Mouse (Mus musculus): Measurements from ENCODE around the gene Prss54. TPM values are rescaled to one million over a fixed set of nuclear protein-coding genes. Genes with fewer than 3 reads are reported as not detected.

Gene Prss54
- polyA plus RNA-seq, 1 experiment from 2014 or later = not detected

DNA sequence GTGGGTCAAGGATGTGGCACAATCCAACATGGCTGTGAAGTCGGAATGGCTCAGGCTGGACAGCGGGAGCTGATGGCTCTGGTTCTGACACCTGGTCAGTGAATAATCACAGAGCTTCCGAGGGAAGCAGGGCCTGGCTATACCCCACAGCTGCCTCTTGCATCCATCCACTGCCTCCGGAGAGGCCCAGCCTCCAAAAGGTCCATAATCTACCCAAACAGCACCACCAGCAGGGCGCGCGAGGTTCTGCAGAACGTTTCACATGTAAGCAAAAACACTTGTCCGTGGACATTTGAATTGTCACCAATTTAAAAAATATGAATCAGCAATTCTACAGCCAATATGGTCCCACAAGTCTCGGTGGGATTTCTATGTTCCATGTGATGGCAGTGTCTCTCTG, 13.1 kb upstream of the Prss54 start:
- H3K27me3 ChIP-seq (ENCODE audit: control insufficient read depth, insufficient read depth, low read length) = no peaks in the 10 kb centered on the region
- no peak overlapping the region for H3K27ac ChIP-seq (ENCODE audit: low read length)
- no peaks in the 10 kb centered on the region for H3K9me3 ChIP-seq (ENCODE audit: control insufficient read depth, low read depth, low read length)
- 57% methylated on average over 10 of the region's 10 CpGs for WGBS
- no peaks in the 10 kb centered on the region for H3K4me1 ChIP-seq (ENCODE audit: control insufficient read depth, insufficient read depth, low read length)
- ATAC-seq (ENCODE audit: insufficient number of reproducible peaks, insufficient read depth, low FRiP score, low read depth) = no peak
- H3K4me3 ChIP-seq (ENCODE audit: low read depth, low read length) = no peak overlapping the region
- no peak overlapping the region for H3K4me2 ChIP-seq (replicated peaks; ENCODE audit: low read depth, low read length)
- H3K36me3 ChIP-seq (ENCODE audit: control insufficient read depth, insufficient read depth, low read length) = no peaks in the 10 kb centered on the region
- no peak overlapping the region for H3K9ac ChIP-seq (replicated peaks; ENCODE audit: low read depth, low read length)

DNA sequence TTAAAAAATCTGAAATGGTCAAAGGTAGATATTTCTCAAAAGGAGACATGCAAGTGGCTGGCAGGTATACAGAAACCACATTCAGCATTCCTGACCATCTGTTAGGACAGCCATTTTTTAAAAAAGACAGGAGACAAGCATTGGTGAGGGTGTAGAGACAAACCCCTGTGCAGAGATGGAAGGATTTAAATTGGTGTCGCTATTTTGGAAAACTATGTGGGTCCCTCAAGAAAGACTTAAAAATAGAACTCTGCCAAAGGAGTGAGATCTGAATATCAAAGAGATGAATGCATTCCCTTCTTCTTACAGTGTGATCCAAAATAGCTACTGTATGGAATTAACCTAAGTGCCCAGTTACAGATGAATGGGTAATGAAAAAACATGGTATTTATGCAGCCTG, 11.2 kb upstream of the Prss54 start:
- Histone ChIP-seq H3K27me3 (ENCODE audit: control insufficient read depth, insufficient read depth, low read length) (no peaks in the 10 kb centered on the region), H3K27ac (ENCODE audit: low read length) (no peak overlapping the region), H3K4me2 (replicated peaks; ENCODE audit: low read depth, low read length) (no peak overlapping the region), H3K9ac (replicated peaks; ENCODE audit: low read depth, low read length) (no peak overlapping the region), H3K9me3 (ENCODE audit: control insufficient read depth, low read depth, low read length) (no peaks in the 10 kb centered on the region), H3K4me1 (ENCODE audit: control insufficient read depth, insufficient read depth, low read length) (no peaks in the 10 kb centered on the region), H3K36me3 (ENCODE audit: control insufficient read depth, insufficient read depth, low read length) (no peaks in the 10 kb centered on the region), H3K4me3 (ENCODE audit: low read depth, low read length) (no peak overlapping the region)
- ATAC-seq (ENCODE audit: insufficient number of reproducible peaks, insufficient read depth, low FRiP score, low read depth) = no peak
- 76% methylated on average over 1 of the region's 1 CpGs for WGBS

DNA sequence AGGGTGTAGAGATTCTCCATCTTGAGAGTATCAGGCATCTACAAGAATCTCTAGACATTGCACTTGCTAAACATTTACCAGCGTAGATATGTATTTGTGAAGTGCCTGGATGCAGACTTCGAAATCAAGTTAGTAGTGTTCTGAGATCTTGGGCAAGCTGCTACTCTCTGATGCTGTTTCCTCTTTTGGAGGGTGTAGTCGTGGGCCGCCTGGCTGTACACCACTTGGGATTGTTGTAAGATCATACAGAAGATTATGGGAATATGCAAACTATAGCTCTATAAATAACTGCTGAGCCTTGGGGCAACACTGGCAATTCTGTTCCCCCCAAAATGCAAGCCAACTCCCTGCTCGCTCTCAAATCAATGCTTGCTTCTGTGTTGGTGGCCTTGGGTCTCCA, 3.0 kb downstream of the Prss54 start:
- no peaks in the 10 kb centered on the region for H3K27me3 ChIP-seq (ENCODE audit: control insufficient read depth, insufficient read depth, low read length)
- no peak for ATAC-seq (ENCODE audit: insufficient number of reproducible peaks, insufficient read depth, low FRiP score, low read depth)
- peaks cover 4% of the 10 kb centered on the region; the same call in 1 of the 2 replicates for H3K9me3 ChIP-seq (ENCODE audit: control insufficient read depth, low read depth, low read length)
- no peaks in the 10 kb centered on the region for H3K4me1 ChIP-seq (ENCODE audit: control insufficient read depth, insufficient read depth, low read length)
- H3K4me3 ChIP-seq (ENCODE audit: low read depth, low read length) = no peak overlapping the region
- H3K27ac ChIP-seq (ENCODE audit: low read length) = no peak overlapping the region
- H3K36me3 ChIP-seq (ENCODE audit: control insufficient read depth, insufficient read depth, low read length) = no peaks in the 10 kb centered on the region
- H3K9ac ChIP-seq (replicated peaks; ENCODE audit: low read depth, low read length) = no peak overlapping the region
- no peak overlapping the region for H3K4me2 ChIP-seq (replicated peaks; ENCODE audit: low read depth, low read length)
- 86% methylated on average over 5 of the region's 5 CpGs for WGBS

DNA sequence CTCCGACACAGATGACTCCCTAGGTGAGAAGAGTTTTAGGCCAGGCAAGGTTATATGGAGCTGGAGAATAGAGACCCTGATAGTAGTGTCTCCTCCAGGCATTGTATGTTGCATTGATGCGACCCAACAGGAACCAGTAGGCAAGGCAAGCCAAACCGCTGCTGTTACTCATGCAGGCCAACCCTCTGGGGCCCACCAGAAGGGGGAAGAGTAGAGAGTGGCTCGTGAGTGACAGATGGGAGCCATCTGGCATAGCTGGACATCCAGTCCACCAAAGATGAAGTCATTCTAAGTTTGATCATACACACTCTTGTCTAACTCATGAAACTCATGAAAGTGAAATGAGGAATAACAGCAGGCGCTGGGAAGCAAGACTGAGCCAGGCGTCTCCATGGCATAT, 9.3 kb downstream of the Prss54 start:
- WGBS = 73% methylated on average over 6 of the region's 6 CpGs
- ATAC-seq (ENCODE audit: insufficient number of reproducible peaks, insufficient read depth, low FRiP score, low read depth) = no peak
- no peak overlapping the region for H3K27ac ChIP-seq (ENCODE audit: low read length)
- peaks cover 4% of the 10 kb centered on the region; the same call in 1 of the 2 replicates for H3K9me3 ChIP-seq (ENCODE audit: control insufficient read depth, low read depth, low read length)
- H3K9ac ChIP-seq (replicated peaks; ENCODE audit: low read depth, low read length) = no peak overlapping the region
- no peaks in the 10 kb centered on the region for H3K27me3 ChIP-seq (ENCODE audit: control insufficient read depth, insufficient read depth, low read length)
- H3K4me1 ChIP-seq (ENCODE audit: control insufficient read depth, insufficient read depth, low read length) = no peaks in the 10 kb centered on the region
- H3K36me3 ChIP-seq (ENCODE audit: control insufficient read depth, insufficient read depth, low read length) = no peaks in the 10 kb centered on the region
- H3K4me3 ChIP-seq (ENCODE audit: low read depth, low read length) = no peak overlapping the region
- no peak overlapping the region for H3K4me2 ChIP-seq (replicated peaks; ENCODE audit: low read depth, low read length)

DNA sequence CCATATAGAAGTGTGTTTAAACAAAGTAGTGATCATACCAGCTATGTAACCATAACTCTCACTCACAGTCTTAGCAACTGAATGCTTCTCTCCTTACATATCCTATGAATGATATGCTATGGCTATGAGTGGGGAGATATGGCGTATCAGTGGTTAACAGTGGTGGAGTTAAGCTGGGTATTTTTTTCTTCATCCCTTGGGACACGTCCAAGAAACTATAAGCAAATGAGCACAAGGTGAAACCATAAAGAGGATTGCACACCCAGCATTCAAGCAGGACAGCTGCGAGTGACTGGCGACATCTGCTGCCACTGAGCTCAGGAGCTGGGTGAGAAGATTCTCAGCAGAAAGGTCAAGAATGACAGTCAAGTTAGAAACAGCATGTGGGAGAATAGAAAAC, 9.9 kb downstream of the Prss54 start:
- ATAC-seq (ENCODE audit: insufficient number of reproducible peaks, insufficient read depth, low FRiP score, low read depth) = no peak
- H3K4me2 ChIP-seq (replicated peaks; ENCODE audit: low read depth, low read length) = no peak overlapping the region
- WGBS = 51% methylated on average over 4 of the region's 4 CpGs
- no peak overlapping the region for H3K9ac ChIP-seq (replicated peaks; ENCODE audit: low read depth, low read length)
- no peak overlapping the region for H3K27ac ChIP-seq (ENCODE audit: low read length)
- H3K4me3 ChIP-seq (ENCODE audit: low read depth, low read length) = no peak overlapping the region
- no peaks in the 10 kb centered on the region for H3K4me1 ChIP-seq (ENCODE audit: control insufficient read depth, insufficient read depth, low read length)
- no peaks in the 10 kb centered on the region for H3K27me3 ChIP-seq (ENCODE audit: control insufficient read depth, insufficient read depth, low read length)
- H3K9me3 ChIP-seq (ENCODE audit: control insufficient read depth, low read depth, low read length) = peaks cover 4% of the 10 kb centered on the region; the same call in 1 of the 2 replicates
- H3K36me3 ChIP-seq (ENCODE audit: control insufficient read depth, insufficient read depth, low read length) = no peaks in the 10 kb centered on the region

DNA sequence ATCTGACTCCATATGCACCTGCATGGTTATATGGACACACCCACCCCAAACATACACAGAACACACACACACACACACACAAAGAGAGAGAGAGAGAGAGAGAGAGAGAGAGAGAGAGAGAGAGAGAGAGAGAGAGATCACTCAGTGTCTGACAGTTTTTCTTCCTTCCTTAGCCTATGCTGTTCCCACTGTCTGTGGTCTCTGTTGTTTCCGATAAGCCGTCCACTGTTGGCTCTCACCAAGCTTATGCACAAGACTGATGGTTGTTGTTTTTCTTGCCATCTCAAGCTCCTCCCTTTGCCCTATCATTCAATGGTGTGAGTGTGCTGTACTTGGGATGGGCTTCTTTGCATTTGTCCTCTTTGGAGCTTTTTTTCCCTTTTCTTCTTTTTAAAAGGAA, 20.2 kb downstream of the Prss54 start:
- Histone ChIP-seq H3K4me3 (ENCODE audit: low read depth, low read length) (no peak overlapping the region), H3K27ac (ENCODE audit: low read length) (no peak overlapping the region), H3K9ac (replicated peaks; ENCODE audit: low read depth, low read length) (no peak overlapping the region), H3K27me3 (ENCODE audit: control insufficient read depth, insufficient read depth, low read length) (no peaks in the 10 kb centered on the region), H3K36me3 (ENCODE audit: control insufficient read depth, insufficient read depth, low read length) (no peaks in the 10 kb centered on the region), H3K9me3 (ENCODE audit: control insufficient read depth, low read depth, low read length) (no peaks in the 10 kb centered on the region), H3K4me2 (replicated peaks; ENCODE audit: low read depth, low read length) (no peak overlapping the region), H3K4me1 (ENCODE audit: control insufficient read depth, insufficient read depth, low read length) (no peaks in the 10 kb centered on the region)
- 89% methylated on average over 2 of the region's 2 CpGs for WGBS
- no peak for ATAC-seq (ENCODE audit: insufficient number of reproducible peaks, insufficient read depth, low FRiP score, low read depth)

DNA sequence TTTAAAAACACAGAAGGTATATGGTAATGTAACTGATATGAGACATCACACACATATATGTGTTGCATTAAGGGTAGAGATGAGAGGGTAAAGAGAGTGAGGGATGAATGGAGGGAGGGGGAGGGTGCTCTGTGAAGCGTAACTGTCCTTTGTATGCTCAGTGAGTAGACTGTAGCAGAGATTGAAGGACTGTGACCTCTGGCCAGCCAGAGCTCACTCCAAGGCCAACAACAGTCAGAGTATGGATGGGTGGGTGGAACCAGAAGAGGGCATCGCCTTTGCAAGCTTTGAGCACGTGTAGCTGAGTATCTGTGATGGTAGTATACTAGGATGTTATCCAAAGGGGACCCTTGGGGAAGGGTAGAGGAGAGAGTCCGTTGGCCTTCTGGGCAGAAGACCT, 24.6 kb downstream of the Prss54 start:
- no peaks in the 10 kb centered on the region for H3K4me1 ChIP-seq (ENCODE audit: control insufficient read depth, insufficient read depth, low read length)
- no peak for ATAC-seq (ENCODE audit: insufficient number of reproducible peaks, insufficient read depth, low FRiP score, low read depth)
- 74% methylated on average over 4 of the region's 4 CpGs for WGBS

DNA sequence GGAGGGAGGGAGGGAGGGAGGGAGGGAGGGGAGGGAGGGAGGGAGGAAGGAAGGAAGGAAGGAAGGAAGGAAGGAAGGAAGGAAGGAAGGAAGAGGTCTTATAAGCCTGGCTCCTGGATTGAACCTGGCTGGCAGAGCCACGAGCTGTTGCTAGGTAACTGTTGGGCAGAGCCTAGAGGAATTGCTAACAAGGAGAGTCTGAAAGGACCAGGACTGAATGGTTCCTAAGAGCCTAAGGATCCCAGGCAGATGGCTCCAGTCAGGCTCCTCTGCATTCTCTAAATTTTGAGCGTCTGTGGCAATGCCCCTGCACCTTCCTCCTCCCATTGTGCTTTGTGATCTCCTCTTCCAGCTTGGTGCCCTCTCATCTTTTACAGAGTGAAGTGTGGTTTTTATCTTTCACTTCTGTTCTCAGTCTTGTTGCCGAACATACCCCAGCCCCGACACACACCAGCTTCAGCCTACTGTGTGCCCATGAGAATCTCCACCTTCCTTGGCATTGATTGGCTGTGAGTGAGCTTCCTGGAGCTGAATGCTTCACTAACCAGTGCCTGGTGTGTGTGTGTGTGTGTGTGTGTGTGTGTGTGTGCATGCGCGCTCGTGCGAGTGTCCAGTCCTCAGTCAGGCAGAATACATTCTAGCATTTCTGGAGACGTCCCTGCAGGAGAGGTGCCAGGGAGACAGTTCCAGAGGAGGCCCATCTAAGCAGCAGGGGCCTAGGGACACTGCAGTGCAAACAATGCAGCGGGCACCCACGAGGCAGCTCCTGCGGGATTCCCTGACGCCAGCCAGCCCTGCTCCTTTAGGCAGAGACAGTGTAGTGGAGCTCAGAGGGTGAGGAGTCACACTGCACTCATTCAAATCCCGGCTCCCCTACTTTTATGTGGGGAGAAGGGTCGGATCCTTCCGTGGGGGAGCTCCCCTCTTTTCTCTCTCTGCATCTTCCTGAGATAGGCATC, 26.0 kb downstream of the Prss54 start:
- 58% methylated on average over 16 of the region's 16 CpGs for WGBS
- Histone ChIP-seq H3K27ac (ENCODE audit: low read length) (no peak overlapping the region), H3K9ac (replicated peaks; ENCODE audit: low read depth, low read length) (no peak overlapping the region), H3K4me2 (replicated peaks; ENCODE audit: low read depth, low read length) (no peak overlapping the region), H3K36me3 (ENCODE audit: control insufficient read depth, insufficient read depth, low read length) (no peaks in the 10 kb centered on the region), H3K9me3 (ENCODE audit: control insufficient read depth, low read depth, low read length) (no peaks in the 10 kb centered on the region), H3K4me1 (ENCODE audit: control insufficient read depth, insufficient read depth, low read length) (no peaks in the 10 kb centered on the region), H3K4me3 (ENCODE audit: low read depth, low read length) (no peak overlapping the region), H3K27me3 (ENCODE audit: control insufficient read depth, insufficient read depth, low read length) (no peaks in the 10 kb centered on the region)
- no peak for ATAC-seq (ENCODE audit: insufficient number of reproducible peaks, insufficient read depth, low FRiP score, low read depth)

More for the DNA sequence above, 24.6 kb downstream of the Prss54 start:
- Histone ChIP-seq H3K4me2 (replicated peaks; ENCODE audit: low read depth, low read length) (no peak overlapping the region), H3K9ac (replicated peaks; ENCODE audit: low read depth, low read length) (no peak overlapping the region), H3K27ac (ENCODE audit: low read length) (no peak overlapping the region), H3K27me3 (ENCODE audit: control insufficient read depth, insufficient read depth, low read length) (no peaks in the 10 kb centered on the region), H3K36me3 (ENCODE audit: control insufficient read depth, insufficient read depth, low read length) (no peaks in the 10 kb centered on the region), H3K4me3 (ENCODE audit: low read depth, low read length) (no peak overlapping the region), H3K9me3 (ENCODE audit: control insufficient read depth, low read depth, low read length) (no peaks in the 10 kb centered on the region)

Data from stomach, embryonic 14.5 days (tissue).